Mouse (Mus musculus): ENCODE data around the gene Homez.

DNA sequence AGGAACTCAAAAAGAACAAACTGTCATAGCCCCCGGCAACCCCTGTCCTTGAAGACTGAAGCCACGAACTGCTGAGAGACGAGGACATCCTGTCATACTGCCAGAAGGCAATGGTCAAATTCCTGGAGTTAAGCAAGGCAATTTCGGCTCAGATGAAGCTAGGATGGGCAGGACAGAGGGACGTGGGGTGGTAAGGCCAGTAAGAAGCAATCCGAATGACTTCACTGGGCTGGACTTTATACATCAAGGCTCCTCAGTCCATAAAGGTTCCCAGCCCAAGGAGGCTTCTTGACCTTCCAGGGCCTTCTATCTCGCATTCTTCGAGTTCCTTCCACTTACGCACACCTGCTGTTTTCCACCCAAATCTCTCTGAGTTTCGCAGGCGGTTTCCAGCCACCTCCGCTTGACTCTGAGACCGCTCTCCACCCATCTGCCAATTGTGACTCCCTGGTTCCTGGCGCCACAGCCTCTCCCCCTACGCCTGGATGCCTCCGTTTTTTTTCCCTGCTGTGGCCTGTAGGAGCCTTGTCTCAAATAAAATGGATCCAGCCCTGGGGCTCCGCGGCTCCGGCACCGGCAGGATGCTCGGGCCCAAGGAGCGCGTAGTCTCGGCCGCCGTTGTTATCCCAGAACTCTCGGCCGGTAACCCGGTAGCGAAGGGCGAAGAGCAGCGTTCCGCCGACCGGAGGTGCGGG is 5.2 kb upstream of the Homez start:
- TF ChIP-seq CHD2 (IDR thresholded peaks at IDR 0.05; ENCODE audit: low read depth, low read length) (no peak), HCFC1 (IDR thresholded peaks at IDR 0.05; ENCODE audit: borderline replicate concordance, insufficient read depth, low read length) (no peak)

All from ES-E14 (cell line).